Mouse (Mus musculus): ENCODE measurements around the gene Scyl2.

GRCm38 (mm10) chr10:89624196-89624595 lies 61.9 kb downstream of the Scyl2 start:
- no peak for TF ChIP-seq USF1 (IDR thresholded peaks at IDR 0.05; ENCODE audit: low read depth, low read length)
- no peak for TF ChIP-seq CTCF (conservative IDR thresholded peaks at IDR 0.05 in 1 of 2, IDR thresholded peaks at IDR 0.05 in 1 of 2; ENCODE audit: low read depth in 2 of 2, low read length in 2 of 2)
- no peak for TF ChIP-seq POLR2A (IDR thresholded peaks at IDR 0.05; ENCODE audit: low read depth, low read length)
- no peak for TF ChIP-seq ELF1 (IDR thresholded peaks at IDR 0.05; ENCODE audit: low read depth, low read length)
- no peak for TF ChIP-seq NRF1 (IDR thresholded peaks at IDR 0.05; ENCODE audit: low read depth, low read length)
- TF ChIP-seq CHD2 (IDR thresholded peaks at IDR 0.05; ENCODE audit: low read length), result no peak
- no peak for TF ChIP-seq PAX5 (IDR thresholded peaks at IDR 0.05; ENCODE audit: low read length)
- TF ChIP-seq MEF2A (IDR thresholded peaks at IDR 0.05; ENCODE audit: borderline replicate concordance, low read depth, low read length), result no peak
- no peak for TF ChIP-seq ZMIZ1 (IDR thresholded peaks at IDR 0.05; ENCODE audit: low read depth, low read length)
- TF ChIP-seq ZKSCAN1 (IDR thresholded peaks at IDR 0.05; ENCODE audit: borderline replicate concordance, low read depth, low read length), result no peak
- TF ChIP-seq JUN (IDR thresholded peaks at IDR 0.05; ENCODE audit: insufficient read depth, low read depth, low read length), result no peak
- no peak for TF ChIP-seq RCOR1 (conservative IDR thresholded peaks at IDR 0.05; ENCODE audit: low read depth, low read length)
- no peak for TF ChIP-seq RAD21 (IDR thresholded peaks at IDR 0.05; ENCODE audit: low read depth, low read length)
- TF ChIP-seq POLR2AphosphoS2 (IDR thresholded peaks at IDR 0.05; ENCODE audit: low read depth, low read length), result no peak
